9 mouse cellular contexts compared by ENCODE assay signal in genomic region chr6:115891497-115892061, GRCm38 (mm10). TPM values are rescaled to one million over a fixed set of nuclear protein-coding genes. Genes with fewer than 3 reads are reported as not detected.
DNase-seq lines count a peak whose midpoint lies in the region; ATAC-seq and TF ChIP-seq lines count a peak whose summit lies in the region.
"Had no signal": no experiment of that assay in that cellular context is flagged by ENCODE, and none has a peak within 500 bp of the region (broad histone marks: within the 10 kb centered on the region; RNA-seq: fewer than 3 reads in every experiment).

No protein-coding gene starts in this region.

- H3K4me1 ChIP-seq in midbrain, embryonic 10.5 days = peaks cover 19% of the 10 kb centered on the region
- no peaks in the 10 kb centered on the region for H3K4me1 ChIP-seq in stomach, postnatal 0 days (replicated peaks; ENCODE audit: control insufficient read depth, insufficient read depth)

- H3K36me3 ChIP-seq in midbrain, embryonic 10.5 days = peaks cover 65% of the 10 kb centered on the region
- H3K36me3 ChIP-seq in stomach, postnatal 0 days (ENCODE audit: control insufficient read depth, insufficient read depth, low read length) = peaks cover 8% of the 10 kb centered on the region; the same call in 1 of the 2 replicates

- H3K27ac ChIP-seq in midbrain, embryonic 10.5 days (replicated peaks) = 0 out of 2 replicates have a peak overlapping the region, but pooled peaks have one; percentile 25
- H3K27ac ChIP-seq in stomach, postnatal 0 days (replicated peaks) = peak overlapping the region; percentile 65

- H3K4me3 ChIP-seq in midbrain, embryonic 10.5 days = no peak overlapping the region
- no peak overlapping the region for H3K4me3 ChIP-seq in stomach, postnatal 0 days (ENCODE audit: low read depth, low read length)

- no peak for TF ChIP-seq CTCF in stomach, postnatal 0 days (IDR thresholded peaks at IDR 0.05; ENCODE audit: low read depth)

- H3K27me3 ChIP-seq in midbrain, embryonic 10.5 days (ENCODE audit: low read depth, poor library complexity, severe bottlenecking) = no peaks in the 10 kb centered on the region
- H3K27me3 ChIP-seq in stomach, postnatal 0 days (ENCODE audit: control insufficient read depth, insufficient read depth, low read length) = no peaks in the 10 kb centered on the region

- intact Hi-C loops in gastrocnemius, postnatal 14 days (cut with DNase I; ENCODE audit: low total_unique reads) = loop anchor here (10.0 kb wide), 1 partner anchor 243 kb away; no protein-coding TSS in a partner anchor

- DNase-seq in adrenal gland, postnatal 14 days = peak; percentile 68
- DNase-seq in adrenal gland, adult 18-20 months (ENCODE audit: low spot score in 2 of 2) = no peak
- peak; percentile 53 for DNase-seq in cerebellum, adult 9-11 months
- DNase-seq in gastrocnemius, postnatal 14 days = peak; percentile 68
- DNase-seq in layer of hippocampus, adult 18-20 months (ENCODE audit: low spot score in 2 of 2) = peak; percentile 67 to 84
- DNase-seq in midbrain, embryonic 10.5 days (ENCODE audit: low spot score) = no peak
- peak; percentile 31 for DNase-seq in stomach, postnatal 0 days (ENCODE audit: low spot score)
- DNase-seq in thymus, adult 18-20 months = no peak

- H3K4me2 ChIP-seq in stomach, postnatal 0 days (replicated peaks; ENCODE audit: low read depth) = no peak overlapping the region

- no peak overlapping the region for H3K9ac ChIP-seq in stomach, postnatal 0 days (ENCODE audit: low read length)

- TF ChIP-seq EP300 in stomach, postnatal 0 days (optimal IDR thresholded peaks at IDR 0.05) = no peak

- peaks cover 4% of the 10 kb centered on the region; the same call in 1 of the 2 replicates for H3K9me3 ChIP-seq in midbrain, embryonic 10.5 days (replicated peaks)
- H3K9me3 ChIP-seq in stomach, postnatal 0 days (ENCODE audit: control insufficient read depth, low read length) = no peaks in the 10 kb centered on the region

- 72% methylated on average over 8 of the region's 8 CpGs for WGBS in midbrain, embryonic 10.5 days
- WGBS in stomach, postnatal 0 days = 57% methylated on average over 8 of the region's 8 CpGs

- ATAC-seq in stomach, postnatal 0 days (ENCODE audit: low FRiP score, low TSS enrichment) = peak; percentile 53; the same call in 1 of the 2 replicates

RNA-seq across cellular contexts. Expression of gene Ift122, which starts 38.3 kb away (rescaled TPM):
- 15.4 and 16.5 TPM in 2 replicates for total RNA-seq in adrenal gland, postnatal 14 days (2021)
- 10 to 100 TPM; 14.7 to 15.1 TPM for total RNA-seq in adrenal gland, adult 18-20 months (2021)
- 10 to 100 TPM; 11.0 to 19.0 TPM for total RNA-seq in gastrocnemius, postnatal 14 days (2021)
- total RNA-seq in layer of hippocampus, adult 18-20 months (2021) = 10 to 100 TPM; 26.4 to 33.5 TPM
- 26.8 and 29.6 TPM in 2 replicates for polyA plus RNA-seq in midbrain, embryonic 10.5 days (2016; fragmentation: Nextera tagmentation; extraction: Ambion mirVana)
- polyA plus RNA-seq in stomach, postnatal 0 days (2015; fragmentation: Nextera tagmentation; extraction: Ambion mirVana) = 4.9 and 5.3 TPM in 2 replicates

RNA-seq across cellular contexts. Expression of gene Mbd4, which starts 38.4 kb away (rescaled TPM):
- 4.1 and 4.6 TPM in 2 replicates for total RNA-seq in adrenal gland, postnatal 14 days (2021)
- 1 to 10 TPM; 1.6 to 2.0 TPM for total RNA-seq in adrenal gland, adult 18-20 months (2021)
- total RNA-seq in gastrocnemius, postnatal 14 days (2021) = 1 to 10 TPM; 1.4 to 2.2 TPM
- total RNA-seq in layer of hippocampus, adult 18-20 months (2021) = 1 to 10 TPM; 5.8 to 7.2 TPM
- 29.6 and 32.3 TPM in 2 replicates for polyA plus RNA-seq in midbrain, embryonic 10.5 days (2016; fragmentation: Nextera tagmentation; extraction: Ambion mirVana)
- 4.1 and 4.8 TPM in 2 replicates for polyA plus RNA-seq in stomach, postnatal 0 days (2015; fragmentation: Nextera tagmentation; extraction: Ambion mirVana)

RNA-seq across cellular contexts. Expression of gene Rho, which starts 40.0 kb away (rescaled TPM):
- total RNA-seq in adrenal gland, postnatal 14 days (2021) = 0.56 and 0.74 TPM in 2 replicates
- total RNA-seq in adrenal gland, adult 18-20 months (2021) = under 1 TPM; 0.26 to 0.40 TPM
- total RNA-seq in gastrocnemius, postnatal 14 days (2021) = under 1 TPM; 0.14 to 0.22 TPM
- 1 to 10 TPM in 1 of 2 experiments, under 1 TPM in 1; 0.89 to 1.0 TPM for total RNA-seq in layer of hippocampus, adult 18-20 months (2021)
- 0.17 and 0.20 TPM in 2 replicates for polyA plus RNA-seq in midbrain, embryonic 10.5 days (2016; fragmentation: Nextera tagmentation; extraction: Ambion mirVana)
- polyA plus RNA-seq in stomach, postnatal 0 days (2015; fragmentation: Nextera tagmentation; extraction: Ambion mirVana) = 0.10 TPM in 2 replicates
- total RNA-seq: liver, adult 2 months had no signal

RNA-seq across cellular contexts. Expression of gene H1foo, which starts 53.2 kb away (rescaled TPM):
- total RNA-seq in adrenal gland, postnatal 14 days (2021) = not detected in 2 replicates
- total RNA-seq in adrenal gland, adult 18-20 months (2021) = not detected
- total RNA-seq in gastrocnemius, postnatal 14 days (2021) = not detected
- not detected for total RNA-seq in layer of hippocampus, adult 18-20 months (2021)
- polyA plus RNA-seq in midbrain, embryonic 10.5 days (2016; fragmentation: Nextera tagmentation; extraction: Ambion mirVana) = not detected in 2 replicates
- polyA plus RNA-seq in stomach, postnatal 0 days (2015; fragmentation: Nextera tagmentation; extraction: Ambion mirVana) = not detected in 2 replicates
- total RNA-seq: liver, adult 2 months had no signal
- polyA plus RNA-seq: liver, adult 2 months had no signal

RNA-seq across cellular contexts. Expression of gene Efcab12, which starts 53.4 kb away (rescaled TPM):
- total RNA-seq in adrenal gland, postnatal 14 days (2021) = 0.64 and 0.70 TPM in 2 replicates
- total RNA-seq in adrenal gland, adult 18-20 months (2021) = under 1 TPM; 0.58 to 0.80 TPM
- under 1 TPM; 0.08 to 0.18 TPM for total RNA-seq in gastrocnemius, postnatal 14 days (2021)
- 1 to 10 TPM; 3.2 to 4.0 TPM for total RNA-seq in layer of hippocampus, adult 18-20 months (2021)
- 1.7 and 2.2 TPM in 2 replicates for polyA plus RNA-seq in midbrain, embryonic 10.5 days (2016; fragmentation: Nextera tagmentation; extraction: Ambion mirVana)
- polyA plus RNA-seq in stomach, postnatal 0 days (2015; fragmentation: Nextera tagmentation; extraction: Ambion mirVana) = 0.17 and 0.29 TPM in 2 replicates

Comparison
In these comparisons a context has a peak if more than half of its experiments do, and no peak if none do; other contexts are left out.
1. DNase-seq: peak in adrenal gland, postnatal 14 days (single experiment), cerebellum, adult 9-11 months (single experiment), gastrocnemius, postnatal 14 days (single experiment), layer of hippocampus, adult 18-20 months (2 of 2) and stomach, postnatal 0 days (single experiment); none in adrenal gland, adult 18-20 months (0 of 2), midbrain, embryonic 10.5 days (single experiment) and thymus, adult 18-20 months (0 of 2).